Mouse (Mus musculus): ENCODE measurements around the gene Cox8b. TPM values are rescaled to one million over a fixed set of nuclear protein-coding genes. Genes with fewer than 3 reads are reported as not detected.

The Cox8b gene
- polyA plus RNA-seq, 1 experiment from 2014 or later: not detected

DNA sequence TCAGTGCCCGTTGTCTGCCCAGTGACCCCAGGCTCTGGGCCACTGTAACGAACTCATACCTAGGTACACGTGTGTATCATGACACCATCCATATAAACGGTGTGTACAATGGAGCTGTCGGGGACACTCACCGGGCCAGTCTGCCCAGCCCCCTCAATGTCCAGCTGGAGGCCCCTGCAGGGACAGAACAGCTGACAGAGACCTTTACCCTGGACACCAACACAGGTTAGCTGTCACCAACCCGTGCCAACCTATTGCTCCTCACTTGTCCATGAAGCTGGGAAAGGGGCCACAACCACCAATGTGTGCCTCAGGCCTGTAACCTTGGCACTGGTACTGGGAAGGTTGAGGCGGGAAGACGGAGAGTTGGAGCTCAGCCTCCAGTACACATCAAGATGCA lies 42.1 kb upstream of the Cox8b start:
- WGBS: 54% methylated on average over 9 of the region's 9 CpGs
- Histone ChIP-seq H3K27me3 (ENCODE audit: control insufficient read depth, insufficient read depth, low read length) (no peaks in the 10 kb centered on the region), H3K4me1 (ENCODE audit: control insufficient read depth, insufficient read depth, low read length) (peaks cover 15% of the 10 kb centered on the region; the same call in 1 of the 2 replicates), H3K9me3 (ENCODE audit: control insufficient read depth, low read length) (no peaks in the 10 kb centered on the region), H3K27ac (ENCODE audit: low read depth, low read length) (peak overlapping the region; percentile 86), H3K9ac (ENCODE audit: low read depth, low read length) (peak overlapping the region; percentile 73), H3K4me3 (ENCODE audit: low read length) (peak overlapping the region; percentile 46), H3K36me3 (ENCODE audit: control insufficient read depth, insufficient read depth, low read length) (peaks cover 23% of the 10 kb centered on the region), H3K4me2 (replicated peaks; ENCODE audit: low read depth, low read length) (peak overlapping the region; percentile 71)
- ATAC-seq (ENCODE audit: low FRiP score, low TSS enrichment): no peak; the same call in 1 of the 2 replicates

DNA sequence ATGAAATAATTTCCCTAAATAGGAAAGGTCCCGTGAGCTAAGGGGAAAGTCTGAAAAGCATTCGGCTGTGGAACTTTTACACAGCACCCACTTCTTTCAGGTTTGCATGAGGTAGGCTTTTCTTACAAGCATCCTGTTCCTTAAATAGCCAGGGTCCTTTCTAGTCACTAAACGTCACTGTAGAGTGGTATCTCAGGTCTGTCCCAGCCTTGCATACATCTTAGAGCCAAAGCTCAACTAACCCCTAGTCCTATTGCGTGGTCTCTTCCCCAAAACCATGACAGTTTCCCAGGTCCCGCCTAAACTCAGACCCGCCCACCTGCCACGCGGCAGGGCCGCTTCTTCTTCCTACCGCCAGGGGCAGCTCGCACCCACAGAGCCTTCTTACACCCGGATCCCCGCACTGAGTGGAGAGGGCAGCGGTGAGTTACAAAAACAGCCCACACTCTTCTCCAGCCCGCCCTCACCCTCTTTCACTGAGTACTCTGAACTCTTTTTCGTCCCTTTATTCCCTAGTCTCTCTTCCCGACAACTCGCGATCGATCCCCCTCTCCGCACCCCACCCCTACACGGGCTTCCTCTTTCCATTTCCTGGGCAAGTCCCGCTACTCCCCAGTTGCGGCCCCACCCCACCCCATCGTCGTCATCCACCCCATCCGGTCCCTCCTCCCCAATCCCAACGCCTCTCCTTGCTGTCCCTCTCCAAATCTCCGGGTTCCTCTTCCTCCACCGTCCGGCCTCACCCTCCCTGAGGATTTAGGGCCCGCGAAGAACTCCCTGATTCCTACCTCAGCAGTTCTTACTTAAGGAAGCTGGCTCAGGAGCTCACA lies 41.2 kb upstream of the Cox8b start, which contains the start of gene Pgghg:
Gene Pgghg, plus strand, starts transcription at position 170 of the 830 bp plus-strand sequence.
- WGBS: 3% methylated on average over 33 of the region's 33 CpGs
- Histone ChIP-seq H3K27ac (ENCODE audit: low read depth, low read length) (peak within 1 kb of the TSS; percentile 86), H3K4me2 (replicated peaks; ENCODE audit: low read depth, low read length) (peak within 1 kb of the TSS; percentile 71), H3K4me1 (ENCODE audit: control insufficient read depth, insufficient read depth, low read length) (peaks cover 15% of the 10 kb centered on the region; the same call in 1 of the 2 replicates), H3K4me3 (ENCODE audit: low read length) (peak within 1 kb of the TSS; percentile 46), H3K27me3 (ENCODE audit: control insufficient read depth, insufficient read depth, low read length) (peaks cover 4% of the 10 kb centered on the region; the same call in 1 of the 2 replicates), H3K9me3 (ENCODE audit: control insufficient read depth, low read length) (no peaks in the 10 kb centered on the region), H3K36me3 (ENCODE audit: control insufficient read depth, insufficient read depth, low read length) (peaks cover 16% of the 10 kb centered on the region), H3K9ac (ENCODE audit: low read depth, low read length) (peak within 1 kb of the TSS; percentile 73)
- peak; percentile 88 for ATAC-seq (ENCODE audit: low FRiP score, low TSS enrichment)

DNA sequence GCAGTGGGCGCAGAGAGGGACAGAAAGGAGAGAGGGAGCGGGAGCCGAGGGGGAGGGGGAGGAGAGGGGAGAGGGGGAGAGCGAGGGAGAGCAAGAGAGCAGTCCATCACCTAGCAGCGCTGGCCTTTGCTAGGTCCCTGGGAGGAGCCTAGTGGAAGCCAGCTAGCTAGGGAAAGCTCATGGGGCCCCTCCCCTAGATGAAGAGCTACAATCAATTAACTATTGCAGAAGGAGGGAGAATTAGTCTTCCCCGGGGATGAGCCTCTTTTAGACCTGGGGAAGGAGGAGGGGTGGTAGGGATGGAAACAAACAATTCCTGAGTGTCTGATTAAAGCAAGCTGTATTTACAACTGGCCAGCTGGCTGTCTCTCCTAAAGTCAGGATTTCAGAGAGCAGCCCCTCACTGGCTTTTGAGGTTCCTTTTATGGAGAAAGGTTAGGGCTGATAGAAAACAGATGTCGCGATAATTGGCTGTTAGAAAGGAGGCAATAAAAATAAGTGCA lies 39.5 kb upstream of the Cox8b start:
- no peak overlapping the region; the same call in 1 of the 2 replicates for H3K4me2 ChIP-seq (replicated peaks; ENCODE audit: low read depth, low read length)
- no peak overlapping the region for H3K9ac ChIP-seq (ENCODE audit: low read depth, low read length)
- H3K9me3 ChIP-seq (ENCODE audit: control insufficient read depth, low read length): no peaks in the 10 kb centered on the region
- peaks cover 13% of the 10 kb centered on the region for H3K27me3 ChIP-seq (ENCODE audit: control insufficient read depth, insufficient read depth, low read length)
- WGBS: 8% methylated on average over 7 of the region's 8 CpGs
- peak; percentile 52 for ATAC-seq (ENCODE audit: low FRiP score, low TSS enrichment)
- H3K4me1 ChIP-seq (ENCODE audit: control insufficient read depth, insufficient read depth, low read length): peaks cover 15% of the 10 kb centered on the region; the same call in 1 of the 2 replicates
- no peak overlapping the region for H3K4me3 ChIP-seq (ENCODE audit: low read length)
- 0 out of 2 replicates have a peak, but pooled peaks cover under 1% of the 10 kb centered on the region for H3K36me3 ChIP-seq (ENCODE audit: control insufficient read depth, insufficient read depth, low read length)
- H3K27ac ChIP-seq (ENCODE audit: low read depth, low read length): peak overlapping the region; percentile 56; the same call in 1 of the 2 replicates

DNA sequence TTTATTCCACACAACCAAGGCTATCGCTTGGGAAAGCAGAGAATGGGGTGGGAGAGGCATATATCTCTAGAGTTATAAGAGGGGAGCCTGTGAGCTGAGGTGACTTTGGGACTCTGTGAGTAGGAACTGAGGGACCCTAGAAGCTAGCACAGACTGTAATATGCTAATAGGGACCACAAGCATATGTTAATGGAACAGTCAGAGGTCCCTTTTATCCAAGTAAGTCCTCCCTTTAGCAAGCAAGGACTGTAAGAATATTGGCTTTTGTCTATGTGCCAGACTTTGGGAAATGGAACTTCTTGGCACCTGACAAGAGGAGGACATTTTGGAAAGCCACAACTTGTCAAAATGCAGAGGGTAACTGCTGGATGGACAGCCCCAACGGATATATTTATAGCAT lies 38.6 kb upstream of the Cox8b start:
- H3K9me3 ChIP-seq (ENCODE audit: control insufficient read depth, low read length): no peaks in the 10 kb centered on the region
- H3K4me2 ChIP-seq (replicated peaks; ENCODE audit: low read depth, low read length): no peak overlapping the region
- 0 out of 2 replicates have a peak overlapping the region, but pooled peaks have one; percentile 56 for H3K27ac ChIP-seq (ENCODE audit: low read depth, low read length)
- 38% methylated on average over 2 of the region's 2 CpGs for WGBS
- H3K27me3 ChIP-seq (ENCODE audit: control insufficient read depth, insufficient read depth, low read length): peaks cover 13% of the 10 kb centered on the region
- no peak overlapping the region for H3K4me3 ChIP-seq (ENCODE audit: low read length)
- ATAC-seq (ENCODE audit: low FRiP score, low TSS enrichment): no peak
- H3K9ac ChIP-seq (ENCODE audit: low read depth, low read length): no peak overlapping the region
- no peaks in the 10 kb centered on the region for H3K36me3 ChIP-seq (ENCODE audit: control insufficient read depth, insufficient read depth, low read length)
- peaks cover 15% of the 10 kb centered on the region; the same call in 1 of the 2 replicates for H3K4me1 ChIP-seq (ENCODE audit: control insufficient read depth, insufficient read depth, low read length)

DNA sequence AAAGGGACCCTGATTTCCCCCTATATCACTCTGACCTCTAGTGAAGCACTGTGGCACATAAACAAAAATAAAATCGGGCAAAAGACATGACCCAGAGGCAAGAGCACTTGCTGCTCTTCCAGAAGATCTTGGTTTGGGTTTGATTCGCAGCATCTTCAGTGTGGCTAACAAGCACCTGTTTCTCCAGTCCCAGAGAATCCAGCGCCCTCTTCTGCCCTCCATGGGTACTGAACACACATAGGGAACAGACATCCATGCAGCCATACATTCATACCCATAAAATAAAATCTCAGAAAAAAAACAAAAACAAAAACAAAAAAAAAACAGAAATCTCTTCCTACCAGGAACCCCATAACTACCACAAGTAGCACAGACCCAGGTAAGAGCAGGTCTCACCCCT lies 38.2 kb upstream of the Cox8b start:
- 52% methylated on average over 3 of the region's 3 CpGs for WGBS

DNA sequence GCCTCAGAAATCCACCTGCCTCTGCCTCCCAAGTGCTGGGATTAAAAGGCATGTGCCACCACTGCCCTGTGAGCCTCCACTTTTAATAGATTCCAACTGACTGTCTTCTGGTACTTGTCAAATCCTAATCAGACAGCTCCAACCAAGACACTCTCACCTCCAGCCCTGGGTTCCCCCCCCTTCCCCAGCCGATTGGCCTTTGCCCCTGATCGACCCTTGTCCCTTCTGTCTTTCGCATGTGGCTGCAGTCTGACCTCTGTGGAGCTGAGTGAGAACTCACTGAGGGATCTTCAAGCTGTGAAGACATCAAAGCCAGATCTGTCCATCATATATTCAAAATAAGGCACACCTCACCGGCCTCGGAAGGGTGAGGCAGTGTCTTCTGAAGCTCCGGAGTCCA lies 26.9 kb upstream of the Cox8b start:
- no peak overlapping the region for H3K4me3 ChIP-seq (ENCODE audit: low read length)
- H3K27me3 ChIP-seq (ENCODE audit: control insufficient read depth, insufficient read depth, low read length): peaks cover 30% of the 10 kb centered on the region
- peaks cover 7% of the 10 kb centered on the region for H3K4me1 ChIP-seq (ENCODE audit: control insufficient read depth, insufficient read depth, low read length)
- no peak for ATAC-seq (ENCODE audit: low FRiP score, low TSS enrichment)
- H3K4me2 ChIP-seq (replicated peaks; ENCODE audit: low read depth, low read length): no peak overlapping the region
- WGBS: 91% methylated on average over 6 of the region's 6 CpGs
- H3K36me3 ChIP-seq (ENCODE audit: control insufficient read depth, insufficient read depth, low read length): no peaks in the 10 kb centered on the region
- no peak overlapping the region for H3K9ac ChIP-seq (ENCODE audit: low read depth, low read length)
- no peak overlapping the region for H3K27ac ChIP-seq (ENCODE audit: low read depth, low read length)
- no peaks in the 10 kb centered on the region for H3K9me3 ChIP-seq (ENCODE audit: control insufficient read depth, low read length)

More for the DNA sequence above, 38.2 kb upstream of the Cox8b start:
- no peak for ATAC-seq (ENCODE audit: low FRiP score, low TSS enrichment)
- no peak overlapping the region for H3K9ac ChIP-seq (ENCODE audit: low read depth, low read length)
- peaks cover 13% of the 10 kb centered on the region for H3K27me3 ChIP-seq (ENCODE audit: control insufficient read depth, insufficient read depth, low read length)
- no peak overlapping the region for H3K4me2 ChIP-seq (replicated peaks; ENCODE audit: low read depth, low read length)
- peaks cover 15% of the 10 kb centered on the region; the same call in 1 of the 2 replicates for H3K4me1 ChIP-seq (ENCODE audit: control insufficient read depth, insufficient read depth, low read length)
- no peaks in the 10 kb centered on the region for H3K9me3 ChIP-seq (ENCODE audit: control insufficient read depth, low read length)
- no peak overlapping the region for H3K27ac ChIP-seq (ENCODE audit: low read depth, low read length)
- no peaks in the 10 kb centered on the region for H3K36me3 ChIP-seq (ENCODE audit: control insufficient read depth, insufficient read depth, low read length)
- H3K4me3 ChIP-seq (ENCODE audit: low read length): no peak overlapping the region

DNA sequence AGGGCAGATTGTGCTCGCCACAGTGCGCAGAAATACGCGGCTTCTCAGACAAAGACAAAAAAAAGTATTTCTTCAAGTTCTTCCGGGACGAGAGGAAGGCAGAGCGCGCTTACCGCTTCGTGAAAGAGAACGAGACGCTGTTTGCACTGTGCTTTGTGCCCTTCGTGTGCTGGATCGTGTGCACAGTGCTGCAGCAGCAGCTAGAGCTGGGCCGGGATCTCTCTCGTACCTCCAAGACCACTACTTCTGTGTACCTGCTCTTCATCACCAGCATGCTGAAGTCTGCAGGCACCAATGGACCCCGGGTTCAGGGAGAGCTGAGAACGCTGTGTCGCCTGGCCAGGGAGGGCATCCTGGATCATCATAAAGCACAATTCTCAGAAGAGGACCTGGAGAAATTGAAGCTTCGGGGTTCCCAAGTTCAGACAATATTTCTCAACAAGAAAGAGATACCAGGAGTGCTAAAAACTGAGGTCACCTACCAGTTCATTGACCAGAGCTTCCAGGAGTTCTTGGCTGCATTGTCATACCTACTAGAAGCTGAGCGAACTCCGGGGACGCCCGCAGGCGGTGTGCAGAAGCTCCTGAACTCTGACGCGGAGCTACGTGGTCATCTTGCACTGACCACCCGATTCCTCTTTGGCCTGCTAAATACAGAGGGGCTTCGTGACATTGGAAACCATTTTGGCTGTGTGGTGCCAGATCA lies 23.0 kb upstream of the Cox8b start:
- peak overlapping the region; percentile 35 for H3K4me3 ChIP-seq (ENCODE audit: low read length)
- no peaks in the 10 kb centered on the region for H3K36me3 ChIP-seq (ENCODE audit: control insufficient read depth, insufficient read depth, low read length)
- peaks cover 10% of the 10 kb centered on the region for H3K4me1 ChIP-seq (ENCODE audit: control insufficient read depth, insufficient read depth, low read length)
- 17% methylated on average over 30 of the region's 30 CpGs for WGBS
- H3K27ac ChIP-seq (ENCODE audit: low read depth, low read length): no peak overlapping the region
- peak overlapping the region; percentile 58 for H3K4me2 ChIP-seq (replicated peaks; ENCODE audit: low read depth, low read length)
- H3K27me3 ChIP-seq (ENCODE audit: control insufficient read depth, insufficient read depth, low read length): peaks cover 48% of the 10 kb centered on the region
- ATAC-seq (ENCODE audit: low FRiP score, low TSS enrichment): no peak; the same call in 1 of the 2 replicates
- H3K9me3 ChIP-seq (ENCODE audit: control insufficient read depth, low read length): no peaks in the 10 kb centered on the region
- no peak overlapping the region for H3K9ac ChIP-seq (ENCODE audit: low read depth, low read length)

DNA sequence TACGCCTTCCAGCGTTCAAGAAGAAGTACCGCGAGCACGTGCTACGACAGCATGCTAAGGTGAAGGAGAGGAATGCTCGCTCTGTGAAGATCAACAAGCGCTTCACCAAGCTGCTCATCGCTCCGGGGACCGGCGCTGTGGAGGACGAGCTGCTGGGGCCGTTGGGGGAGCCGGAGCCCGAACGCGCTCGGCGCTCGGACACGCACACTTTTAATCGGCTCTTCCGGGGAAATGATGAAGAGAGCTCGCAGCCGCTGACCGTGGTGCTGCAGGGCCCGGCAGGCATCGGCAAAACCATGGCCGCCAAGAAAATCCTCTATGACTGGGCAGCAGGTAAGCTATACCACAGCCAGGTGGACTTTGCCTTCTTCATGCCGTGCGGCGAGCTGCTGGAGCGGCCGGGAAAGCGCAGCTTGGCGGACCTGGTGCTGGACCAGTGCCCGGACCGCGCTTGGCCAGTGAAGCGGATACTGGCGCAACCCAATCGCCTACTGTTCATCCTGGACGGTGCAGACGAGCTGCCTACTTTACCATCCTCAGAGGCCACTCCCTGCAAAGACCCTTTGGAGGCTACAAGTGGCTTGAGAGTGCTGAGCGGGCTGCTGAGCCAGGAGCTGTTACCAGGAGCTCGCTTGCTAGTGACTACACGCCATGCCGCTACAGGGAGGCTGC lies 22.3 kb upstream of the Cox8b start:
- WGBS: under 1% methylated on average over 49 of the region's 49 CpGs
- ATAC-seq (ENCODE audit: low FRiP score, low TSS enrichment): peak; percentile 91
- H3K4me2 ChIP-seq (replicated peaks; ENCODE audit: low read depth, low read length): peak overlapping the region; percentile 58
- no peak overlapping the region for H3K27ac ChIP-seq (ENCODE audit: low read depth, low read length)
- H3K9ac ChIP-seq (ENCODE audit: low read depth, low read length): no peak overlapping the region
- H3K4me3 ChIP-seq (ENCODE audit: low read length): peak overlapping the region; percentile 35
- peaks cover 10% of the 10 kb centered on the region for H3K4me1 ChIP-seq (ENCODE audit: control insufficient read depth, insufficient read depth, low read length)
- no peaks in the 10 kb centered on the region for H3K9me3 ChIP-seq (ENCODE audit: control insufficient read depth, low read length)
- H3K36me3 ChIP-seq (ENCODE audit: control insufficient read depth, insufficient read depth, low read length): no peaks in the 10 kb centered on the region
- H3K27me3 ChIP-seq (ENCODE audit: control insufficient read depth, insufficient read depth, low read length): peaks cover 51% of the 10 kb centered on the region

All from kidney, embryonic 14.5 days (tissue).